Mouse (Mus musculus): ENCODE data around the gene Net1. TPM values are rescaled to one million over a fixed set of nuclear protein-coding genes. Genes with fewer than 3 reads are reported as not detected.
A peak's percentile ranks its signal among the peaks of the same experiment; 100 is the strongest.
"Not testable (repeated sequence)": the region's sequence is repeated elsewhere in the genome, so short reads cannot be mapped to it uniquely, and the experiment has no call there.

Net1 gene
- total RNA-seq, 2 experiments from 2014 or later: 44.0 to 50.3 TPM

- intact Hi-C loops (cut with DNase I): loop anchor here (2.0 kb wide), 1 partner anchor 116 kb away; no protein-coding TSS in a partner anchor
- DNase-seq (ENCODE audit: low spot score in 2 of 2): no peak
Observed at GRCm38 (mm10) chr13:3892601-3893000, 25.4 kb downstream of the Net1 start.

- intact Hi-C loops (cut with DNase I): loop anchor here (2.0 kb wide), 1 partner anchor 115 kb away; no protein-coding TSS in a partner anchor
- peak in 1 of 2 experiments; percentile 25 for DNase-seq (ENCODE audit: low spot score in 2 of 2)
Observed at GRCm38 (mm10) chr13:3891479-3892087, 26.4 kb downstream of the Net1 start.

- intact Hi-C loops (cut with DNase I): no loop called here
Observed at GRCm38 (mm10) chr13:3890061-3890460, 28.0 kb downstream of the Net1 start.

GRCm38 (mm10) chr13:3889111-3889510 lies 28.9 kb downstream of the Net1 start:
- intact Hi-C loops (cut with DNase I): no loop called here
- DNase-seq (ENCODE audit: low spot score in 2 of 2): no peak

More at GRCm38 (mm10) chr13:3890061-3890460, 28.0 kb downstream of the Net1 start:
- no peak for DNase-seq (ENCODE audit: low spot score in 2 of 2)

- intact Hi-C loops (cut with DNase I): no loop called here
- no peak for DNase-seq (ENCODE audit: low spot score in 2 of 2)
Observed at GRCm38 (mm10) chr13:3886663-3887062, 31.4 kb downstream of the Net1 start.

GRCm38 (mm10) chr13:3877679-3878220 lies 40.3 kb downstream of the Net1 start:
- DNase-seq (ENCODE audit: low spot score in 2 of 2): no peak
- intact Hi-C loops (cut with DNase I): loop anchor here (5.0 kb wide), 1 partner anchor 100 kb away; no protein-coding TSS in a partner anchor

GRCm38 (mm10) chr13:3877185-3877584 lies 40.8 kb downstream of the Net1 start:
- intact Hi-C loops (cut with DNase I): loop anchor here (5.0 kb wide), 1 partner anchor 100 kb away; no protein-coding TSS in a partner anchor

GRCm38 (mm10) chr13:3876448-3876847 lies 41.6 kb downstream of the Net1 start:
- peak in 1 of 2 experiments; percentile 38 for DNase-seq (ENCODE audit: low spot score in 2 of 2)
- intact Hi-C loops (cut with DNase I): loop anchor here (5.0 kb wide), 1 partner anchor 99 kb away; no protein-coding TSS in a partner anchor

More at GRCm38 (mm10) chr13:3877185-3877584, 40.8 kb downstream of the Net1 start:
- DNase-seq (ENCODE audit: low spot score in 2 of 2): no peak

- DNase-seq (ENCODE audit: low spot score in 2 of 2): no peak
- intact Hi-C loops (cut with DNase I): no loop called here
Observed at GRCm38 (mm10) chr13:3872832-3873231, 45.2 kb downstream of the Net1 start.

- intact Hi-C loops (cut with DNase I): no loop called here
- DNase-seq (ENCODE audit: low spot score in 2 of 2): no peak
Observed at GRCm38 (mm10) chr13:3869901-3870300, 48.1 kb downstream of the Net1 start.

GRCm38 (mm10) chr13:3867158-3867557 lies 50.9 kb downstream of the Net1 start:
- DNase-seq (ENCODE audit: low spot score in 2 of 2): no peak
- intact Hi-C loops (cut with DNase I): no loop called here

- no peak for DNase-seq (ENCODE audit: low spot score in 2 of 2)
- intact Hi-C loops (cut with DNase I): no loop called here
Observed at GRCm38 (mm10) chr13:3866355-3867052, 51.5 kb downstream of the Net1 start.

GRCm38 (mm10) chr13:3865648-3866354 lies 52.2 kb downstream of the Net1 start:
- no peak for DNase-seq (ENCODE audit: low spot score in 2 of 2)

GRCm38 (mm10) chr13:3862922-3863580 lies 55.0 kb downstream of the Net1 start:
- intact Hi-C loops (cut with DNase I): no loop called here
- peak; percentile 27 to 86 for DNase-seq (ENCODE audit: low spot score in 2 of 2)

More at GRCm38 (mm10) chr13:3865648-3866354, 52.2 kb downstream of the Net1 start:
- intact Hi-C loops (cut with DNase I): no loop called here

GRCm38 (mm10) chr13:3862325-3862724 lies 55.7 kb downstream of the Net1 start:
- DNase-seq (ENCODE audit: low spot score in 2 of 2): no peak
- intact Hi-C loops (cut with DNase I): no loop called here

- intact Hi-C loops (cut with DNase I): no loop called here
- DNase-seq (ENCODE audit: low spot score in 2 of 2): no peak
Observed at GRCm38 (mm10) chr13:3861251-3861650, 56.8 kb downstream of the Net1 start.

- intact Hi-C loops (cut with DNase I): no loop called here
Observed at GRCm38 (mm10) chr13:3856252-3856651, 61.8 kb downstream of the Net1 start.

GRCm38 (mm10) chr13:3854856-3855255 lies 63.2 kb downstream of the Net1 start:
- no peak for DNase-seq (ENCODE audit: low spot score in 2 of 2)
- intact Hi-C loops (cut with DNase I): no loop called here

More at GRCm38 (mm10) chr13:3856252-3856651, 61.8 kb downstream of the Net1 start:
- DNase-seq (ENCODE audit: low spot score in 2 of 2): no peak

- intact Hi-C loops (cut with DNase I); DNase-seq (ENCODE audit: low spot score in 2 of 2): not testable (repeated sequence)
Observed at GRCm38 (mm10) chr13:3853648-3854333, 64.2 kb downstream of the Net1 start, which contains the start of gene Calm5. TSS of gene Calm5 (plus strand) at chr13:3854173.

Data from left cerebral cortex, postnatal 25 days (tissue).